Mouse (Mus musculus) embryonic facial prominence, embryonic 12.5 days (tissue): ENCODE measurements around the gene Ak4. TPM values are rescaled to one million over a fixed set of nuclear protein-coding genes. Genes with fewer than 3 reads are reported as not detected.

Experiments used
- ATAC-seq: fragments of 200-750 bp; cut with Nextera tagmentation; 2 replicates; pipeline ENCODE4 v1.8.0; 2017; ENCODE audit not compliant: insufficient number of reproducible peaks, insufficient read depth, low FRiP score, low TSS enrichment
- H3K27ac ChIP-seq: fragments of 300-500 bp; sonication (generic); 2 replicates; pipeline ENCODE4 v1.5.1; 2016; ENCODE audit warnings: mild to moderate bottlenecking
- H3K27me3 ChIP-seq: fragments of 300-500 bp; sonication (generic); 2 replicates; pipeline ENCODE4 v1.6.1; 2016; ENCODE audit warnings: mild to moderate bottlenecking, moderate library complexity
- H3K36me3 ChIP-seq: fragments of 300-500 bp; sonication (generic); 2 replicates; pipeline ENCODE4 v1.6.1; 2016; ENCODE audit warnings: mild to moderate bottlenecking
- H3K4me1 ChIP-seq: fragments of 300-500 bp; sonication (generic); 2 replicates; pipeline ENCODE4 v1.6.1; 2016
- H3K4me2 ChIP-seq: fragments of 300-500 bp; sonication (generic); replicated peaks from 2 replicates; pipeline ENCODE4 v1.6.1; 2016; ENCODE audit warnings: mild to moderate bottlenecking, moderate library complexity
- H3K4me3 ChIP-seq: fragments of 300-500 bp; sonication (generic); 2 replicates; pipeline ENCODE4 v1.5.1; 2016; ENCODE audit warnings: mild to moderate bottlenecking
- H3K9ac ChIP-seq: fragments of 300-500 bp; sonication (generic); 2 replicates; pipeline ENCODE4 v1.6.1; 2016; ENCODE audit warnings: mild to moderate bottlenecking, moderate library complexity
- H3K9me3 ChIP-seq: fragments of 300-500 bp; sonication (generic); 2 replicates; pipeline ENCODE4 v1.6.1; 2016; ENCODE audit warnings: mild to moderate bottlenecking, moderate library complexity
- WGBS: fragments of 180-500 bp; shearing (Covaris S2); methylation state at CpG from one replicate; pipeline ENCODE4 v1.1.7; 2016; 5-methylcytosine and 5-hydroxymethylcytosine counted together
- polyA plus RNA-seq: library from polyadenylated mRNA; unstranded; fragments of >200 nt; fragmentation: Nextera tagmentation; extraction: Ambion mirVana; gene quantifications from 2 replicates; pipeline ENCODE4 v1.2.1, GENCODE M21; 2016

Ak4 gene
- polyA plus RNA-seq, 1 experiment from 2014 or later: 11.4 TPM

- Histone ChIP-seq H3K9ac (no peak overlapping the region), H3K9me3 (no peaks in the 10 kb centered on the region), H3K4me3 (no peak overlapping the region), H3K4me1 (no peaks in the 10 kb centered on the region), H3K36me3 (no peaks in the 10 kb centered on the region), H3K27me3 (no peaks in the 10 kb centered on the region), H3K27ac (no peak overlapping the region), H3K4me2 (no peak overlapping the region)
- WGBS: 65% methylated on average over 5 of the region's 5 CpGs
- no peak for ATAC-seq
Measured at GRCm38 (mm10) chr4:101425119-101425518, 6.0 kb downstream of the Ak4 start.

GRCm38 (mm10) chr4:101425666-101426065 lies 6.6 kb downstream of the Ak4 start:
- 93% methylated on average over 3 of the region's 3 CpGs for WGBS
- H3K9me3 ChIP-seq: no peaks in the 10 kb centered on the region
- H3K36me3 ChIP-seq: no peaks in the 10 kb centered on the region
- no peaks in the 10 kb centered on the region for H3K4me1 ChIP-seq
- no peaks in the 10 kb centered on the region for H3K27me3 ChIP-seq
- no peak overlapping the region for H3K9ac ChIP-seq
- no peak overlapping the region for H3K4me3 ChIP-seq
- no peak overlapping the region for H3K27ac ChIP-seq
- no peak for ATAC-seq
- H3K4me2 ChIP-seq: no peak overlapping the region

- Histone ChIP-seq H3K9me3 (no peaks in the 10 kb centered on the region), H3K4me3 (no peak overlapping the region), H3K36me3 (no peaks in the 10 kb centered on the region), H3K9ac (no peak overlapping the region), H3K27me3 (no peaks in the 10 kb centered on the region), H3K4me1 (no peaks in the 10 kb centered on the region), H3K27ac (no peak overlapping the region), H3K4me2 (no peak overlapping the region)
- no peak for ATAC-seq
- 86% methylated on average over 6 of the region's 6 CpGs for WGBS
Measured at GRCm38 (mm10) chr4:101426566-101426965, 7.5 kb downstream of the Ak4 start.

GRCm38 (mm10) chr4:101427886-101428680 lies 9.0 kb downstream of the Ak4 start:
- no peak overlapping the region for H3K27ac ChIP-seq
- H3K9ac ChIP-seq: no peak overlapping the region
- ATAC-seq: no peak
- WGBS: 72% methylated on average over 11 of the region's 11 CpGs
- H3K36me3 ChIP-seq: no peaks in the 10 kb centered on the region
- no peaks in the 10 kb centered on the region for H3K4me1 ChIP-seq
- H3K4me3 ChIP-seq: no peak overlapping the region
- no peak overlapping the region for H3K4me2 ChIP-seq
- H3K9me3 ChIP-seq: no peaks in the 10 kb centered on the region
- H3K27me3 ChIP-seq: no peaks in the 10 kb centered on the region

GRCm38 (mm10) chr4:101429073-101429472 lies 10.0 kb downstream of the Ak4 start:
- no peaks in the 10 kb centered on the region for H3K36me3 ChIP-seq
- H3K4me1 ChIP-seq: no peaks in the 10 kb centered on the region
- no peak for ATAC-seq
- no peak overlapping the region for H3K4me2 ChIP-seq
- no peak overlapping the region for H3K9ac ChIP-seq
- H3K27me3 ChIP-seq: no peaks in the 10 kb centered on the region
- no peaks in the 10 kb centered on the region for H3K9me3 ChIP-seq
- no peak overlapping the region for H3K4me3 ChIP-seq
- H3K27ac ChIP-seq: no peak overlapping the region
- WGBS: 88% methylated on average over 2 of the region's 2 CpGs

- H3K9ac ChIP-seq: no peak overlapping the region
- H3K27ac ChIP-seq: no peak overlapping the region
- no peaks in the 10 kb centered on the region for H3K9me3 ChIP-seq
- no peak overlapping the region for H3K4me3 ChIP-seq
- no peak for ATAC-seq
- H3K36me3 ChIP-seq: no peaks in the 10 kb centered on the region
- no peaks in the 10 kb centered on the region for H3K4me1 ChIP-seq
- H3K4me2 ChIP-seq: no peak overlapping the region
- 92% methylated on average over 6 of the region's 6 CpGs for WGBS
- H3K27me3 ChIP-seq: no peaks in the 10 kb centered on the region
Measured at GRCm38 (mm10) chr4:101430000-101430399, 10.9 kb downstream of the Ak4 start.

- Histone ChIP-seq H3K4me3 (no peak overlapping the region), H3K36me3 (no peaks in the 10 kb centered on the region), H3K27me3 (no peaks in the 10 kb centered on the region), H3K27ac (no peak overlapping the region), H3K4me2 (no peak overlapping the region), H3K9ac (no peak overlapping the region), H3K4me1 (peaks cover 5% of the 10 kb centered on the region; the same call in 1 of the 2 replicates), H3K9me3 (no peaks in the 10 kb centered on the region)
- ATAC-seq: no peak
- 87% methylated on average over 8 of the region's 8 CpGs for WGBS
Measured at GRCm38 (mm10) chr4:101436761-101437512, 17.9 kb downstream of the Ak4 start.

- peaks cover 5% of the 10 kb centered on the region; the same call in 1 of the 2 replicates for H3K4me1 ChIP-seq
Measured at GRCm38 (mm10) chr4:101438271-101438670, 19.2 kb downstream of the Ak4 start.

GRCm38 (mm10) chr4:101439738-101440389 lies 20.8 kb downstream of the Ak4 start:
- peak; percentile 75 for ATAC-seq
- Histone ChIP-seq H3K4me2 (no peak overlapping the region), H3K27me3 (no peaks in the 10 kb centered on the region), H3K4me3 (no peak overlapping the region), H3K4me1 (peaks cover 5% of the 10 kb centered on the region; the same call in 1 of the 2 replicates), H3K36me3 (no peaks in the 10 kb centered on the region), H3K9me3 (no peaks in the 10 kb centered on the region), H3K27ac (peak overlapping the region; percentile 8; the same call in 1 of the 2 replicates), H3K9ac (no peak overlapping the region)
- 44% methylated on average over 13 of the region's 13 CpGs for WGBS

More at GRCm38 (mm10) chr4:101438271-101438670, 19.2 kb downstream of the Ak4 start:
- Histone ChIP-seq H3K4me2 (no peak overlapping the region), H3K36me3 (no peaks in the 10 kb centered on the region), H3K4me3 (no peak overlapping the region), H3K27ac (no peak overlapping the region), H3K9me3 (no peaks in the 10 kb centered on the region), H3K9ac (no peak overlapping the region), H3K27me3 (no peaks in the 10 kb centered on the region)
- 74% methylated on average over 8 of the region's 8 CpGs for WGBS
- ATAC-seq: no peak

GRCm38 (mm10) chr4:101442791-101443190 lies 23.7 kb downstream of the Ak4 start:
- H3K4me2 ChIP-seq: no peak overlapping the region
- H3K36me3 ChIP-seq: no peaks in the 10 kb centered on the region
- H3K27me3 ChIP-seq: no peaks in the 10 kb centered on the region
- no peak for ATAC-seq
- no peak overlapping the region for H3K27ac ChIP-seq
- no peak overlapping the region for H3K9ac ChIP-seq
- WGBS: 81% methylated on average over 2 of the region's 2 CpGs
- H3K4me1 ChIP-seq: peaks cover 5% of the 10 kb centered on the region; the same call in 1 of the 2 replicates
- H3K9me3 ChIP-seq: no peaks in the 10 kb centered on the region
- no peak overlapping the region for H3K4me3 ChIP-seq

GRCm38 (mm10) chr4:101443419-101443991 lies 24.4 kb downstream of the Ak4 start:
- Histone ChIP-seq H3K9ac (no peak overlapping the region), H3K4me3 (no peak overlapping the region), H3K4me2 (no peak overlapping the region), H3K27ac (no peak overlapping the region), H3K9me3 (no peaks in the 10 kb centered on the region), H3K4me1 (peaks cover 5% of the 10 kb centered on the region; the same call in 1 of the 2 replicates), H3K27me3 (no peaks in the 10 kb centered on the region), H3K36me3 (no peaks in the 10 kb centered on the region)
- no peak for ATAC-seq
- 89% methylated on average over 5 of the region's 7 CpGs for WGBS
